ENCODE assay signal across 18 mouse cellular contexts in genomic region chr1:89601349-89601748, GRCm38 (mm10).
DNase-seq lines count a peak whose midpoint lies in the region; ATAC-seq and TF ChIP-seq lines count a peak whose summit lies in the region.
"Had no signal": no experiment of that assay in that cellular context is flagged by ENCODE, and none has a peak within 500 bp of the region (broad histone marks: within the 10 kb centered on the region; RNA-seq: fewer than 3 reads in every experiment).

No protein-coding gene starts in this region.

- DNase-seq in cerebellum, adult 2 months = no peak
- DNase-seq in cerebellum, postnatal 4 days (ENCODE audit: low spot score in 2 of 2) = no peak
- DNase-seq in heart, adult 8-10 months (ENCODE audit: low spot score) = no peak
- DNase-seq in layer of hippocampus, adult 2 months (ENCODE audit: low spot score in 2 of 2) = no peak
- DNase-seq in layer of hippocampus, postnatal 10 days (ENCODE audit: low spot score in 2 of 2) = no peak
- DNase-seq in stomach, postnatal 0 days (ENCODE audit: low spot score) = no peak
- no peak for DNase-seq in spleen, postnatal 10 days (ENCODE audit: low spot score in 2 of 2)
- DNase-seq: cerebellum, adult 18-20 months; forebrain, postnatal 0 days; kidney, adult 11 months; kidney, postnatal 10 days; lung, postnatal 10 days; thymus, postnatal 36 days had no signal

- no peak for ATAC-seq in heart, embryonic 13.5 days (ENCODE audit: extremely low read depth, insufficient number of reproducible peaks, low FRiP score, low TSS enrichment)
- peak; percentile 11; the same call in 1 of the 2 replicates for ATAC-seq in stomach, postnatal 0 days (ENCODE audit: low FRiP score, low TSS enrichment)
- ATAC-seq: forebrain, postnatal 0 days had no signal

- peak overlapping the region; percentile 7; the same call in 1 of the 2 replicates for H3K27ac ChIP-seq in cerebellum, adult 2 months (ENCODE audit: insufficient read depth, low read length)
- H3K27ac ChIP-seq in heart, embryonic 13.5 days (replicated peaks) = peak overlapping the region; percentile 77
- peak overlapping the region; percentile 46; the same call in 1 of the 2 replicates for H3K27ac ChIP-seq in layer of hippocampus, adult 2 months
- no peak overlapping the region for H3K27ac ChIP-seq in stomach, postnatal 0 days (replicated peaks)
- H3K27ac ChIP-seq: hindbrain, embryonic 15.5 days; limb, embryonic 15.5 days had no signal

- H3K27me3 ChIP-seq in cerebellum, adult 2 months (ENCODE audit: control insufficient read depth, insufficient read depth, low read length) = no peaks in the 10 kb centered on the region
- H3K27me3 ChIP-seq in heart, embryonic 13.5 days (replicated peaks) = no peaks in the 10 kb centered on the region
- H3K27me3 ChIP-seq in stomach, postnatal 0 days (ENCODE audit: control insufficient read depth, insufficient read depth, low read length) = no peaks in the 10 kb centered on the region
- H3K27me3 ChIP-seq: CH12.LX; hindbrain, embryonic 15.5 days; limb, embryonic 15.5 days; midbrain, embryonic 12.5 days had no signal

- H3K4me2 ChIP-seq in heart, embryonic 13.5 days = peak overlapping the region; percentile 37
- no peak overlapping the region for H3K4me2 ChIP-seq in stomach, postnatal 0 days (replicated peaks; ENCODE audit: low read depth)
- H3K4me2 ChIP-seq: hindbrain, embryonic 15.5 days; limb, embryonic 15.5 days; midbrain, embryonic 12.5 days had no signal

- peaks cover 75% of the 10 kb centered on the region for H3K4me1 ChIP-seq in cerebellum, adult 2 months (ENCODE audit: control insufficient read depth, insufficient read depth, low read length)
- peaks cover 73% of the 10 kb centered on the region for H3K4me1 ChIP-seq in heart, embryonic 13.5 days
- no peaks in the 10 kb centered on the region for H3K4me1 ChIP-seq in stomach, postnatal 0 days (replicated peaks; ENCODE audit: control insufficient read depth, insufficient read depth)

- no peak overlapping the region for H3K4me3 ChIP-seq in cerebellum, adult 2 months (replicated peaks; ENCODE audit: insufficient read depth, low read depth, low read length)
- H3K4me3 ChIP-seq in heart, embryonic 13.5 days = no peak overlapping the region
- H3K4me3 ChIP-seq in layer of hippocampus, adult 2 months = no peak overlapping the region
- no peak overlapping the region for H3K4me3 ChIP-seq in stomach, postnatal 0 days (ENCODE audit: low read depth, low read length)
- H3K4me3 ChIP-seq: hindbrain, embryonic 15.5 days; limb, embryonic 15.5 days; midbrain, embryonic 12.5 days had no signal

- no peak for TF ChIP-seq EP300 in stomach, postnatal 0 days (optimal IDR thresholded peaks at IDR 0.05)

- H3K36me3 ChIP-seq in heart, embryonic 13.5 days = no peaks in the 10 kb centered on the region
- no peaks in the 10 kb centered on the region for H3K36me3 ChIP-seq in stomach, postnatal 0 days (ENCODE audit: control insufficient read depth, insufficient read depth, low read length)
- H3K36me3 ChIP-seq: hindbrain, embryonic 15.5 days; limb, embryonic 15.5 days had no signal

- TF ChIP-seq CTCF in cerebellum, adult 2 months (IDR thresholded peaks at IDR 0.05; ENCODE audit: borderline replicate concordance, insufficient read depth, low read depth, low read length) = no peak
- TF ChIP-seq CTCF in layer of hippocampus, adult 2 months (conservative IDR thresholded peaks at IDR 0.05) = no peak
- TF ChIP-seq CTCF in stomach, postnatal 0 days (IDR thresholded peaks at IDR 0.05; ENCODE audit: low read depth) = no peak

- H3K9ac ChIP-seq in heart, embryonic 13.5 days = 0 out of 2 replicates have a peak overlapping the region, but pooled peaks have one; percentile 29
- no peak overlapping the region for H3K9ac ChIP-seq in stomach, postnatal 0 days (ENCODE audit: low read length)
- H3K9ac ChIP-seq: forebrain, postnatal 0 days; hindbrain, embryonic 15.5 days; limb, embryonic 15.5 days; midbrain, embryonic 12.5 days had no signal

- no peaks in the 10 kb centered on the region for H3K9me3 ChIP-seq in heart, embryonic 13.5 days
- H3K9me3 ChIP-seq in stomach, postnatal 0 days (ENCODE audit: control insufficient read depth, low read length) = no peaks in the 10 kb centered on the region
- H3K9me3 ChIP-seq: hindbrain, embryonic 15.5 days; limb, embryonic 15.5 days; midbrain, embryonic 12.5 days had no signal

- no peak for TF ChIP-seq POLR2A in cerebellum, adult 2 months (IDR thresholded peaks at IDR 0.05; ENCODE audit: borderline replicate concordance, insufficient read depth, low read length)

- 63% methylated on average over 7 of the region's 7 CpGs for WGBS in cerebellum, adult 2 months
- 59% methylated on average over 7 of the region's 7 CpGs for WGBS in heart, embryonic 13.5 days
- 80% methylated on average over 7 of the region's 7 CpGs for WGBS in stomach, postnatal 0 days
